ENCODE assay signal across 9 mouse cellular contexts in the genomic region with DNA sequence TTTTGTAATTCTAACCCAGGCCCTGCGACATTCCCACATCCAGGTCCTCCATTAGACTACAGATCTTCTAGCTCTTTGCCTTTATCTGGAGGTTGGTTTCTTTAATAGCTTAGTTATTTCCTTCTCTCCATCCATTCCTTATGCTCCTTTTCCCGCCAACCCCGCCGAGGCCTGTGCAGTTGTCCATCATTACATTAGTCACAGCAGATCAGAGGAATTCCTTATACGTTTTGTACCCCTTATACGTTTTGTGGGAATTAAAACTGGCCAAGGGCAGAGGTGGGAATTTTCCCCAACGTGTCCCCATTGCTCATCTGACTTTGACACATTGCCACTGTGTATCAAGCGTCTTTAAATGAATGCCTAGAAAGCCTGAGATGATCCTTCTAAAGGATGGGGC. TPM values are rescaled to one million over a fixed set of nuclear protein-coding genes. Genes with fewer than 3 reads are reported as not detected.
DNase-seq lines count a peak whose midpoint lies in the region; ATAC-seq and TF ChIP-seq lines count a peak whose summit lies in the region.
"Had no signal": no experiment of that assay in that cellular context is flagged by ENCODE, and none has a peak within 500 bp of the region (broad histone marks: within the 10 kb centered on the region; RNA-seq: fewer than 3 reads in every experiment).

No protein-coding gene starts in this region.

- H3K4me2 ChIP-seq in kidney, postnatal 0 days (ENCODE audit: low read length), result peak overlapping the region; percentile 64
- H3K4me2 ChIP-seq in hindbrain, embryonic 12.5 days (replicated peaks), result peak overlapping the region; percentile 67
- peak overlapping the region; percentile 61 for H3K4me2 ChIP-seq in midbrain, embryonic 13.5 days (replicated peaks)

- peaks cover 7% of the 10 kb centered on the region; the same call in 1 of the 2 replicates for H3K4me1 ChIP-seq in kidney, postnatal 0 days (replicated peaks; ENCODE audit: insufficient read depth, low read length)
- no peaks in the 10 kb centered on the region; the same call in 1 of the 2 replicates for H3K4me1 ChIP-seq in brown adipose tissue, adult 24 weeks (ENCODE audit: control insufficient read depth, insufficient read depth, insufficient read length, low read length)
- H3K4me1 ChIP-seq in hindbrain, embryonic 12.5 days, result peaks cover 11% of the 10 kb centered on the region
- peaks cover 31% of the 10 kb centered on the region for H3K4me1 ChIP-seq in midbrain, embryonic 13.5 days (replicated peaks)

- H3K27me3 ChIP-seq in kidney, postnatal 0 days (ENCODE audit: insufficient read depth, low read length), result no peaks in the 10 kb centered on the region
- no peaks in the 10 kb centered on the region for H3K27me3 ChIP-seq in hindbrain, embryonic 12.5 days
- H3K27me3 ChIP-seq in midbrain, embryonic 13.5 days, result peaks cover 6% of the 10 kb centered on the region

- WGBS in kidney, postnatal 0 days, result 50% methylated on average over 8 of the region's 8 CpGs
- 42% methylated on average over 8 of the region's 8 CpGs for WGBS in hindbrain, embryonic 12.5 days
- 37% methylated on average over 8 of the region's 8 CpGs for WGBS in midbrain, embryonic 13.5 days

- no peak for TF ChIP-seq CTCF in kidney, postnatal 0 days (IDR thresholded peaks at IDR 0.05; ENCODE audit: low read depth)

- no peak for DNase-seq in kidney, postnatal 0 days (ENCODE audit: low spot score)
- DNase-seq in kidney, adult 18-20 months, result no peak
- DNase-seq in adrenal gland, adult 18-20 months (ENCODE audit: low spot score in 2 of 2), result no peak
- DNase-seq in right cerebral cortex, adult 2 months (ENCODE audit: low spot score in 2 of 2), result no peak

- peak overlapping the region; percentile 74 for H3K4me3 ChIP-seq in kidney, postnatal 0 days (replicated peaks; ENCODE audit: low read depth, low read length)
- peak overlapping the region; percentile 91 for H3K4me3 ChIP-seq in brown adipose tissue, adult 24 weeks (ENCODE audit: insufficient read depth, low read depth, low read length)
- peak overlapping the region; percentile 59 for H3K4me3 ChIP-seq in hindbrain, embryonic 12.5 days
- H3K4me3 ChIP-seq in midbrain, embryonic 13.5 days (replicated peaks), result peak overlapping the region; percentile 63

- no peaks in the 10 kb centered on the region for H3K9me3 ChIP-seq in kidney, postnatal 0 days (replicated peaks; ENCODE audit: low read length)
- no peaks in the 10 kb centered on the region for H3K9me3 ChIP-seq in hindbrain, embryonic 12.5 days (replicated peaks)
- no peaks in the 10 kb centered on the region for H3K9me3 ChIP-seq in midbrain, embryonic 13.5 days

- H3K36me3 ChIP-seq in kidney, postnatal 0 days (ENCODE audit: insufficient read depth, low read length), result no peaks in the 10 kb centered on the region
- H3K36me3 ChIP-seq in hindbrain, embryonic 12.5 days, result no peaks in the 10 kb centered on the region
- no peaks in the 10 kb centered on the region for H3K36me3 ChIP-seq in midbrain, embryonic 13.5 days

- peak; percentile 34 for ATAC-seq in kidney, postnatal 0 days (replicated peaks; ENCODE audit: low FRiP score, low read depth)
- 0 out of 2 replicates have a peak, but pooled peaks have one; percentile 38 for ATAC-seq in hindbrain, embryonic 12.5 days (ENCODE audit: low FRiP score)
- peak; percentile 34; the same call in 1 of the 2 replicates for ATAC-seq in midbrain, embryonic 13.5 days
- no peak for ATAC-seq in megakaryocyte progenitor cell, adult 5-6 weeks (replicated peaks; ENCODE audit: poor library complexity)

- H3K9ac ChIP-seq in kidney, postnatal 0 days (ENCODE audit: low read depth, low read length), result no peak overlapping the region
- no peak overlapping the region for H3K9ac ChIP-seq in hindbrain, embryonic 12.5 days
- peak overlapping the region; percentile 7; the same call in 1 of the 2 replicates for H3K9ac ChIP-seq in midbrain, embryonic 13.5 days (replicated peaks)

- H3K27ac ChIP-seq in kidney, postnatal 0 days, result no peak overlapping the region
- H3K27ac ChIP-seq in brown adipose tissue, adult 24 weeks (replicated peaks; ENCODE audit: low read depth, low read length), result no peak overlapping the region
- no peak overlapping the region for H3K27ac ChIP-seq in hindbrain, embryonic 12.5 days
- H3K27ac ChIP-seq in midbrain, embryonic 13.5 days, result no peak overlapping the region

RNA-seq across cellular contexts. Expression of a gene that starts 0.3 kb away (rescaled TPM):
- 0.10 and 0.11 TPM in 2 replicates for polyA plus RNA-seq in kidney, postnatal 0 days (2015; fragmentation: Nextera tagmentation; extraction: Ambion mirVana)
- polyA plus RNA-seq in brown adipose tissue, adult 24 weeks (2012; ENCODE audit: insufficient read depth, insufficient read length, missing spikeins), result not detected in 2 replicates
- 0.52 and 0.74 TPM in 2 replicates for polyA plus RNA-seq in hindbrain, embryonic 12.5 days (2016; fragmentation: Nextera tagmentation; extraction: Ambion mirVana)
- polyA plus RNA-seq in midbrain, embryonic 13.5 days (2015; fragmentation: Nextera tagmentation; extraction: Ambion mirVana), result 0.12 and 0.27 TPM in 2 replicates
- total RNA-seq in megakaryocyte progenitor cell, adult 5-6 weeks (2015), result not detected in 2 replicates
- total RNA-seq in megakaryocyte progenitor cell, adult 5-6 weeks (2017), result not detected in 2 replicates
- under 1 TPM in 1 of 2 experiments, not detected in 1; 0.23 TPM for total RNA-seq in adrenal gland, adult 18-20 months (2021)

RNA-seq across cellular contexts. Expression of a gene that starts 0.6 kb away (rescaled TPM):
- 52.2 and 54.5 TPM in 2 replicates for polyA plus RNA-seq in kidney, postnatal 0 days (2015; fragmentation: Nextera tagmentation; extraction: Ambion mirVana)
- 33.7 and 36.9 TPM in 2 replicates for polyA plus RNA-seq in brown adipose tissue, adult 24 weeks (2012; ENCODE audit: insufficient read depth, insufficient read length, missing spikeins)
- 46.2 and 52.2 TPM in 2 replicates for polyA plus RNA-seq in hindbrain, embryonic 12.5 days (2016; fragmentation: Nextera tagmentation; extraction: Ambion mirVana)
- polyA plus RNA-seq in midbrain, embryonic 13.5 days (2015; fragmentation: Nextera tagmentation; extraction: Ambion mirVana), result 37.2 and 39.8 TPM in 2 replicates
- 87.8 and 93.7 TPM in 2 replicates for total RNA-seq in megakaryocyte progenitor cell, adult 5-6 weeks (2015)
- 27.3 and 31.1 TPM in 2 replicates for total RNA-seq in megakaryocyte progenitor cell, adult 5-6 weeks (2017)
- total RNA-seq in adrenal gland, adult 18-20 months (2021), result 10 to 100 TPM; 20.2 to 28.0 TPM

RNA-seq across cellular contexts. Expression of a gene that starts 39.3 kb away (rescaled TPM):
- polyA plus RNA-seq in kidney, postnatal 0 days (2015; fragmentation: Nextera tagmentation; extraction: Ambion mirVana), result not detected in 2 replicates
- not detected in 2 replicates for polyA plus RNA-seq in brown adipose tissue, adult 24 weeks (2012; ENCODE audit: insufficient read depth, insufficient read length, missing spikeins)
- polyA plus RNA-seq in hindbrain, embryonic 12.5 days (2016; fragmentation: Nextera tagmentation; extraction: Ambion mirVana), result 0.23 and 0.26 TPM in 2 replicates
- 0.22 and 0.32 TPM in 2 replicates for polyA plus RNA-seq in midbrain, embryonic 13.5 days (2015; fragmentation: Nextera tagmentation; extraction: Ambion mirVana)
- total RNA-seq in megakaryocyte progenitor cell, adult 5-6 weeks (2015), result not detected in 2 replicates
- not detected in 2 replicates for total RNA-seq in megakaryocyte progenitor cell, adult 5-6 weeks (2017)
- not detected for total RNA-seq in adrenal gland, adult 18-20 months (2021)
- total RNA-seq: layer of hippocampus, postnatal 25 days had no signal

RNA-seq across cellular contexts. Expression of a gene that starts 43.1 kb away (rescaled TPM):
- not detected in 2 replicates for polyA plus RNA-seq in kidney, postnatal 0 days (2015; fragmentation: Nextera tagmentation; extraction: Ambion mirVana)
- polyA plus RNA-seq in brown adipose tissue, adult 24 weeks (2012; ENCODE audit: insufficient read depth, insufficient read length, missing spikeins), result not detected in 2 replicates
- not detected in 2 replicates for polyA plus RNA-seq in hindbrain, embryonic 12.5 days (2016; fragmentation: Nextera tagmentation; extraction: Ambion mirVana)
- polyA plus RNA-seq in midbrain, embryonic 13.5 days (2015; fragmentation: Nextera tagmentation; extraction: Ambion mirVana), result not detected in 2 replicates
- total RNA-seq in megakaryocyte progenitor cell, adult 5-6 weeks (2015), result not detected in 2 replicates
- total RNA-seq in megakaryocyte progenitor cell, adult 5-6 weeks (2017), result not detected in 2 replicates
- total RNA-seq in adrenal gland, adult 18-20 months (2021), result not detected
- total RNA-seq: layer of hippocampus, postnatal 25 days had no signal
